Mouse (Mus musculus) midbrain, embryonic 15.5 days (tissue): ENCODE results near the gene Hadhb. TPM values are rescaled to one million over a fixed set of nuclear protein-coding genes. Genes with fewer than 3 reads are reported as not detected.

ENCODE experiments used
- ATAC-seq: fragments of 200-750 bp; cut with Nextera tagmentation; replicated peaks from 2 replicates; pipeline ENCODE4 v1.8.0; 2017; ENCODE audit warnings: moderate TSS enrichment
- H3K27ac ChIP-seq: fragments of 300-500 bp; sonication (generic); 2 replicates; pipeline ENCODE4 v1.5.1; 2015; ENCODE audit warnings: mild to moderate bottlenecking, inconsistent platforms
- H3K27me3 ChIP-seq: fragments of 300-500 bp; sonication (generic); replicated peaks from 2 replicates; pipeline ENCODE4 v1.6.1; 2015; ENCODE audit warnings: inconsistent platforms
- H3K36me3 ChIP-seq: fragments of 300-500 bp; sonication (generic); replicated peaks from 2 replicates; pipeline ENCODE4 v1.6.1; 2015; ENCODE audit warnings: inconsistent platforms
- H3K4me1 ChIP-seq: fragments of 300-500 bp; sonication (generic); 2 replicates; pipeline ENCODE4 v1.6.1; 2015; ENCODE audit warnings: inconsistent platforms
- H3K4me2 ChIP-seq: fragments of 300-500 bp; sonication (generic); 2 replicates; pipeline ENCODE4 v1.6.1; 2015; ENCODE audit warnings: inconsistent platforms, mild to moderate bottlenecking, moderate library complexity
- H3K4me3 ChIP-seq: fragments of 300-500 bp; sonication (generic); 2 replicates; pipeline ENCODE4 v1.5.1; 2015; ENCODE audit warnings: mild to moderate bottlenecking, inconsistent platforms
- H3K9ac ChIP-seq: fragments of 300-500 bp; sonication (generic); 2 replicates; pipeline ENCODE4 v1.6.1; 2015; ENCODE audit warnings: mild to moderate bottlenecking, inconsistent platforms
- H3K9me3 ChIP-seq: fragments of 300-500 bp; sonication (generic); 2 replicates; pipeline ENCODE4 v1.6.1; 2016; ENCODE audit warnings: inconsistent platforms
- WGBS: fragments of 180-500 bp; shearing (Covaris S2); methylation state at CpG from one replicate; pipeline ENCODE4 v1.1.7; 2015; ENCODE audit warnings: mixed read lengths; 5-methylcytosine and 5-hydroxymethylcytosine counted together
- microRNA counts: library from miRNA; unstranded; fragments of <30 nt; microRNA quantifications from one replicate; lab custom pipeline; 2016
- microRNA-seq: library from miRNA; unstranded; fragments of <30 nt; microRNA quantifications from one replicate; pipeline ENCODE4, GENCODE M21; 2016
- polyA plus RNA-seq: library from polyadenylated mRNA; unstranded; fragments of >200 nt; fragmentation: Nextera tagmentation; extraction: Ambion mirVana; gene quantifications from 2 replicates; pipeline ENCODE4 v1.2.1, GENCODE M21; 2015

The Hadhb gene
- polyA plus RNA-seq, 1 experiment from 2014 or later, result 49.6 TPM

DNA sequence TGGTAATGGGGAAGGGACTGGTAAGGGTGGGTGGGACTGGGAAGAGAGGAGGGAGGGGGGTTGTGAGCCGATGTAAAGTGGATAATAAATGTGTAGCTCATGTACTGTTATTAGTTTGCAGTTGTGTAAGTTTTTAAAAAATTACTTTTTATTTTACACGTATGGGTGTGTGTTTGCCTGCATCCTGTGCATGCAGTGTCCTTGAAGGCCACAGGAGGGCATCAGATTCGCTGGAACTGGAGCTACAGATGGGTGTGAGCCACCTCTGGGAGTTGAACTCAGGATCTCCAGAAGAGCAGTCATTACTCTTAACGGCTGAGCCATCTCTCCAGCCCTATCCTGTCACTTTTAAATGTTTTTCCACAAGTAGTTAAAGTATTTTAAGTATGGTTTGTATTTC lies 75.9 kb downstream of the Hadhb start:
- H3K36me3 ChIP-seq, result no peaks in the 10 kb centered on the region
- H3K4me1 ChIP-seq, result peaks cover 33% of the 10 kb centered on the region
- no peak overlapping the region for H3K4me3 ChIP-seq
- no peak for ATAC-seq
- WGBS, result 80% methylated on average over 4 of the region's 4 CpGs
- H3K9ac ChIP-seq, result no peak overlapping the region
- no peak overlapping the region for H3K4me2 ChIP-seq
- H3K27ac ChIP-seq, result no peak overlapping the region
- no peaks in the 10 kb centered on the region for H3K9me3 ChIP-seq
- H3K27me3 ChIP-seq, result no peaks in the 10 kb centered on the region

- H3K4me2 ChIP-seq, result peak overlapping the region; percentile 81
- peak overlapping the region; percentile 85 for H3K4me3 ChIP-seq
- no peaks in the 10 kb centered on the region for H3K27me3 ChIP-seq
- H3K36me3 ChIP-seq, result no peaks in the 10 kb centered on the region
- H3K27ac ChIP-seq, result peak overlapping the region; percentile 92
- peaks cover 33% of the 10 kb centered on the region for H3K4me1 ChIP-seq
- H3K9ac ChIP-seq, result peak overlapping the region; percentile 68
- no peaks in the 10 kb centered on the region for H3K9me3 ChIP-seq
- 35% methylated on average over 16 of the region's 16 CpGs for WGBS
- ATAC-seq, result no peak; the same call in 1 of the 2 replicates
Measured at GRCm38 (mm10) chr5:30231891-30232270, 76.8 kb downstream of the Hadhb start.

DNA sequence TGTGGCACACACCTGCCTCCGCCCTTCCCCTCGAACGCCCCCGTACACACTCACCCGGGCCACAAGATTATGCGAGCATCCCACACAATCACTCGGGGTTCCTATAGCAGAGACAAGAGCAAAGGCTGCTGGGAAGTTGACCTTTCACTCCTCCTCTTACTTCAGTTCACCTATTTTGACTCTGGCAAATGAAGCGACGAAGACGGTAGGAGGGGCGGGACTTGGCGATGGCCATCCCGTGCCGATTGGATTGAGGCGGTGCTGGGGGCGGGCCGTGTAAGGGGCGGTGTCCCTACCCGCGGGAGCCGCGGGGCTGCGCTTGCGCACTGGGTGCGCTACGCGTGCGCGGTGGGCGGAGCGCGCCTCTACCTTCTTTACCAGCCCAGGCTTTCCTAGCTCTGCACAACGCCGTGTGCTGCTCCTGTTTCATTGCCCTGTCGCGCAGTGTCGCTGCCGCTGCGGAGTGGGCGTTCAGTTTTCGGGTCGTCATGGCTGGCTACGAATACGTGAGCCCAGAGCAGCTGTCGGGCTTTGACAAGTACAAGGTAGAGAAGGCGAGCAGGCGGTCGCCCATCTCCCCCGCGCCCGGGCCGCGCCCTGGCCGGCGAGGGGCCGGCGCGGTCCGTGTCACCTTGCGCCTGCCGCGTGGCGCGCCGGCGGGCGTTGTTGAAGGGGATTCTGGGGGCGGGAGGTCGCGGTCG lies 77.4 kb downstream of the Hadhb start, which contains the start of gene Selenoi:
Selenoi (plus strand) TSS at position 311 of the 701 bp plus-strand sequence.
- Histone ChIP-seq H3K27ac (peak within 1 kb of the TSS; percentile 92), H3K4me3 (peak within 1 kb of the TSS; percentile 85), H3K27me3 (no peaks in the 10 kb centered on the region), H3K9ac (peak within 1 kb of the TSS; percentile 88), H3K4me2 (peak within 1 kb of the TSS; percentile 81), H3K4me1 (peaks cover 33% of the 10 kb centered on the region), H3K36me3 (no peaks in the 10 kb centered on the region), H3K9me3 (no peaks in the 10 kb centered on the region)
- WGBS, result 6% methylated on average over 71 of the region's 71 CpGs
- peak; percentile 99 for ATAC-seq

- 0 out of 2 replicates have a peak, but pooled peaks have one; percentile 10 for ATAC-seq
- peak overlapping the region; percentile 92 for H3K27ac ChIP-seq
- peak overlapping the region; percentile 85 for H3K4me3 ChIP-seq
- H3K36me3 ChIP-seq, result no peaks in the 10 kb centered on the region
- peak overlapping the region; percentile 88 for H3K9ac ChIP-seq
- H3K27me3 ChIP-seq, result no peaks in the 10 kb centered on the region
- WGBS, result 3% methylated on average over 15 of the region's 15 CpGs
- peaks cover 33% of the 10 kb centered on the region for H3K4me1 ChIP-seq
- H3K4me2 ChIP-seq, result peak overlapping the region; percentile 81
- H3K9me3 ChIP-seq, result no peaks in the 10 kb centered on the region
Measured at GRCm38 (mm10) chr5:30233042-30233441, 78.0 kb downstream of the Hadhb start.

DNA sequence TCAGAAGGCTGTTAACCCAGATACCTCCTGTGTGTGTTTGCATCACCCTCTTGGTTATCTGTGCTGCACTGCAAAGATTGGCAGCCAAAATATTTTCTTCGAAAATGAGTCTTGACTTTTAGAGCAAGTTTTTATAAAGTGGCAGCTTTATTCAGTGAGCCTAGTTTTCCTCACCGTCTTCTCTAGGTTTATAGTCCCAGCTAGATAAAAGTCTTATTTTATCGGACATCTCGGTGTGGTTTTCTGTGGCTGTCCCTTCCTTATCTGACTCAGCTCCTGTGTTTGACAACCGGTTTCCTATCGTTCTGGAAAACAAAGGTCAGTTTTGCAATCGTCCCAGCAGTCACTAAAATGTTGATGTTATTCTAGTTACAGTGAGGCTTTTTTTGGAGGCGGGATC lies 78.9 kb downstream of the Hadhb start:
- no peaks in the 10 kb centered on the region for H3K9me3 ChIP-seq
- H3K36me3 ChIP-seq, result no peaks in the 10 kb centered on the region
- H3K27me3 ChIP-seq, result no peaks in the 10 kb centered on the region
- H3K9ac ChIP-seq, result no peak overlapping the region; the same call in 1 of the 2 replicates
- peak overlapping the region; percentile 81 for H3K4me2 ChIP-seq
- H3K4me1 ChIP-seq, result peaks cover 33% of the 10 kb centered on the region
- H3K4me3 ChIP-seq, result peak overlapping the region; percentile 85
- no peak overlapping the region for H3K27ac ChIP-seq
- ATAC-seq, result no peak
- WGBS, result 74% methylated on average over 8 of the region's 8 CpGs

MicroRNAs encoded within 50 kb of the gene (microRNA counts, 519-probe panel; counts per million panel counts)
- microRNA mmu-miR-1960 (lab: Ali Mortazavi, UCI), result 2,048 counts per million, percentile 20 among the panel's probes with 10 or more counts

Small RNA genes lying within 50 kb of the gene (microRNA-seq; reads per million reads assigned to microRNA genes)
- gene Mir1960, result 0.74 reads per million

Other genes starting within 250 kb of the Hadhb start
- not detected in 2 replicates for gene Il6, start 142.1 kb upstream of the Hadhb start, polyA plus RNA-seq
- gene Tyms, start 81.6 kb upstream of the Hadhb start, polyA plus RNA-seq, result 37.8 and 45.6 TPM in 2 replicates
- gene Garem2, start 50.1 kb upstream of the Hadhb start, polyA plus RNA-seq, result 10.4 and 13.6 TPM in 2 replicates
- 3.1 and 3.9 TPM in 2 replicates for gene 3110082J24Rik, start 49.2 kb upstream of the Hadhb start, polyA plus RNA-seq
- gene Hadha, start 86 bp upstream of the Hadhb start, polyA plus RNA-seq, result 69.3 and 69.9 TPM in 2 replicates
- gene Adgrf3, start 50.5 kb downstream of the Hadhb start, polyA plus RNA-seq, result not detected in 2 replicates
- gene Selenoi, start 77.3 kb downstream of the Hadhb start, polyA plus RNA-seq, result 28.0 and 31.1 TPM in 2 replicates
- 7.2 and 7.4 TPM in 2 replicates for gene Drc1, start 126.1 kb downstream of the Hadhb start, polyA plus RNA-seq